In genomic region chr17:55968210-55968609, GRCm38 (mm10) we compare ENCODE assay signal across 16 mouse cellular contexts. TPM values are rescaled to one million over a fixed set of nuclear protein-coding genes. Genes with fewer than 3 reads are reported as not detected.
DNase-seq lines count a peak whose midpoint lies in the region; ATAC-seq lines count a peak whose summit lies in the region.
"Had no signal": no experiment of that assay in that cellular context is flagged by ENCODE, and none has a peak within 500 bp of the region (broad histone marks: within the 10 kb centered on the region; RNA-seq: fewer than 3 reads in every experiment).

No protein-coding gene starts in this region.

- intact Hi-C loops in heart, postnatal 25 days (cut with DNase I): no loop called here

- WGBS in forebrain, embryonic 16.5 days: 75% methylated on average over 7 of the region's 7 CpGs
- 53% methylated on average over 7 of the region's 7 CpGs for WGBS in hindbrain, embryonic 10.5 days

- DNase-seq in heart, adult 11 months: peak; percentile 95
- DNase-seq in heart, postnatal 25 days (ENCODE audit: low spot score): no peak
- peak; percentile 23 for DNase-seq in hindbrain, embryonic 10.5 days (ENCODE audit: low spot score)
- peak; percentile 50 to 63 for DNase-seq in kidney, postnatal 36 days
- DNase-seq in layer of hippocampus, adult 8-10 months (ENCODE audit: low spot score in 2 of 2): no peak
- no peak for DNase-seq in lung, adult 18-20 months
- DNase-seq: adrenal gland, adult 8-10 months; cerebellum, adult 9-10 months; gastrocnemius, postnatal 10 days; liver, postnatal 0 days had no signal

- no peaks in the 10 kb centered on the region for H3K9me3 ChIP-seq in forebrain, embryonic 16.5 days (ENCODE audit: control insufficient read depth, low read length)
- H3K9me3 ChIP-seq in hindbrain, embryonic 10.5 days: no peaks in the 10 kb centered on the region
- H3K9me3 ChIP-seq: embryonic facial prominence, embryonic 15.5 days; stomach, embryonic 15.5 days had no signal

- no peaks in the 10 kb centered on the region for H3K27me3 ChIP-seq in forebrain, embryonic 16.5 days (replicated peaks; ENCODE audit: control insufficient read depth, insufficient read depth, low read length)
- H3K27me3 ChIP-seq in hindbrain, embryonic 10.5 days (ENCODE audit: insufficient read depth, poor library complexity, severe bottlenecking): peaks cover 17% of the 10 kb centered on the region
- H3K27me3 ChIP-seq: Patski had no signal

- H3K4me2 ChIP-seq in forebrain, embryonic 16.5 days (ENCODE audit: low read length): no peak overlapping the region
- H3K4me2 ChIP-seq: embryonic facial prominence, embryonic 15.5 days; stomach, embryonic 15.5 days had no signal

- H3K4me3 ChIP-seq in forebrain, embryonic 16.5 days (replicated peaks; ENCODE audit: low read length): no peak overlapping the region
- no peak overlapping the region for H3K4me3 ChIP-seq in hindbrain, embryonic 10.5 days
- H3K4me3 ChIP-seq: embryonic facial prominence, embryonic 15.5 days; stomach, embryonic 15.5 days had no signal

- H3K9ac ChIP-seq in forebrain, embryonic 16.5 days (replicated peaks; ENCODE audit: low read depth, low read length): peak overlapping the region; percentile 30; the same call in 1 of the 2 replicates
- H3K9ac ChIP-seq: embryonic facial prominence, embryonic 15.5 days; liver, postnatal 0 days; stomach, embryonic 15.5 days had no signal

- peaks cover 2% of the 10 kb centered on the region for H3K36me3 ChIP-seq in forebrain, embryonic 16.5 days (ENCODE audit: control insufficient read depth, insufficient read depth)
- H3K36me3 ChIP-seq in hindbrain, embryonic 10.5 days: peaks cover 63% of the 10 kb centered on the region

- H3K27ac ChIP-seq in forebrain, embryonic 16.5 days (ENCODE audit: low read length): no peak overlapping the region
- peak overlapping the region; percentile 96 for H3K27ac ChIP-seq in hindbrain, embryonic 10.5 days
- H3K27ac ChIP-seq: embryonic facial prominence, embryonic 15.5 days; stomach, embryonic 15.5 days had no signal

- ATAC-seq in forebrain, embryonic 16.5 days: no peak
- ATAC-seq in cerebellum, adult (ENCODE audit: insufficient number of reproducible peaks, low FRiP score, low TSS enrichment): no peak
- ATAC-seq: liver, postnatal 0 days; Patski had no signal

- peaks cover 18% of the 10 kb centered on the region for H3K4me1 ChIP-seq in forebrain, embryonic 16.5 days (replicated peaks; ENCODE audit: control insufficient read depth, insufficient read depth, low read length)
- peaks cover 52% of the 10 kb centered on the region for H3K4me1 ChIP-seq in hindbrain, embryonic 10.5 days (replicated peaks)

RNA-seq across cellular contexts. Expression of gene Shd, which starts 2.1 kb away (rescaled TPM):
- total RNA-seq in heart, postnatal 25 days (2021): under 1 TPM; 0.49 to 0.92 TPM
- polyA plus RNA-seq in forebrain, embryonic 16.5 days (2015; fragmentation: Nextera tagmentation; extraction: Ambion mirVana): 98.2 and 129 TPM in 2 replicates
- 52.0 and 105 TPM in 2 replicates for polyA plus RNA-seq in hindbrain, embryonic 10.5 days (2016; fragmentation: Nextera tagmentation; extraction: Ambion mirVana)
- 10 to 100 TPM; 24.3 to 29.0 (median 26.8) TPM for total RNA-seq in layer of hippocampus, adult 8-10 months (2022)
- total RNA-seq: monocyte, adult 5-6 weeks had no signal
- polyA plus RNA-seq: Patski had no signal

RNA-seq across cellular contexts. Expression of gene Yju2, which starts 9.3 kb away (rescaled TPM):
- total RNA-seq in heart, postnatal 25 days (2021): 1 to 10 TPM; 9.6 to 9.7 TPM
- polyA plus RNA-seq in forebrain, embryonic 16.5 days (2015; fragmentation: Nextera tagmentation; extraction: Ambion mirVana): 26.8 and 27.0 TPM in 2 replicates
- polyA plus RNA-seq in hindbrain, embryonic 10.5 days (2016; fragmentation: Nextera tagmentation; extraction: Ambion mirVana): 28.5 and 31.3 TPM in 2 replicates
- 10 to 100 TPM; 16.9 to 19.1 (median 18.9) TPM for total RNA-seq in layer of hippocampus, adult 8-10 months (2022)

RNA-seq across cellular contexts. Expression of gene Ebi3, which starts 15.8 kb away (rescaled TPM):
- total RNA-seq in heart, postnatal 25 days (2021): under 1 TPM; 0.75 to 0.81 TPM
- polyA plus RNA-seq in forebrain, embryonic 16.5 days (2015; fragmentation: Nextera tagmentation; extraction: Ambion mirVana): 3.0 and 4.2 TPM in 2 replicates
- polyA plus RNA-seq in hindbrain, embryonic 10.5 days (2016; fragmentation: Nextera tagmentation; extraction: Ambion mirVana): 1.9 and 2.8 TPM in 2 replicates
- 1 to 10 TPM; 1.2 to 3.2 (median 1.8) TPM for total RNA-seq in layer of hippocampus, adult 8-10 months (2022)
- polyA plus RNA-seq: Patski had no signal

RNA-seq across cellular contexts. Expression of gene Fsd1, which starts 18.1 kb away (rescaled TPM):
- under 1 TPM in 1 of 2 experiments, not detected in 1; 0.47 TPM for total RNA-seq in heart, postnatal 25 days (2021)
- 144 and 179 TPM in 2 replicates for polyA plus RNA-seq in forebrain, embryonic 16.5 days (2015; fragmentation: Nextera tagmentation; extraction: Ambion mirVana)
- polyA plus RNA-seq in hindbrain, embryonic 10.5 days (2016; fragmentation: Nextera tagmentation; extraction: Ambion mirVana): 67.6 and 99.5 TPM in 2 replicates
- 10 to 100 TPM; 68.1 to 83.4 (median 76.2) TPM for total RNA-seq in layer of hippocampus, adult 8-10 months (2022)
- total RNA-seq: monocyte, adult 5-6 weeks had no signal
- polyA plus RNA-seq: liver, postnatal 0 days had no signal

RNA-seq across cellular contexts. Expression of gene Zfp119b, which starts 18.9 kb away (rescaled TPM):
- 1 to 10 TPM; 3.1 to 3.6 TPM for total RNA-seq in heart, postnatal 25 days (2021)
- 6.7 and 8.3 TPM in 2 replicates for polyA plus RNA-seq in forebrain, embryonic 16.5 days (2015; fragmentation: Nextera tagmentation; extraction: Ambion mirVana)
- polyA plus RNA-seq in hindbrain, embryonic 10.5 days (2016; fragmentation: Nextera tagmentation; extraction: Ambion mirVana): 4.6 and 5.6 TPM in 2 replicates
- total RNA-seq in layer of hippocampus, adult 8-10 months (2022): 1 to 10 TPM; 3.3 to 5.6 (median 3.8) TPM

Comparison
In these comparisons a context has a peak if more than half of its experiments do, and no peak if none do; other contexts are left out.
1. DNase-seq: peak in heart, adult 11 months (single experiment), hindbrain, embryonic 10.5 days (single experiment) and kidney, postnatal 36 days (2 of 2); none in heart, postnatal 25 days (single experiment), layer of hippocampus, adult 8-10 months (0 of 2) and lung, adult 18-20 months (0 of 2).
2. RNA of gene Shd, which starts 2.1 kb away (total RNA-seq): 24.3 to 29.0 TPM in layer of hippocampus, adult 8-10 months; 0.49 to 0.92 TPM in heart, postnatal 25 days; every median in the first group is over 10 times any median in the second.